Mouse (Mus musculus): ENCODE results near the gene 9930111J21Rik1. TPM values are rescaled to one million over a fixed set of nuclear protein-coding genes. Genes with fewer than 3 reads are reported as not detected.
"Not testable (repeated sequence)": the region's sequence is repeated elsewhere in the genome, so short reads cannot be mapped to it uniquely, and the experiment has no call there.

The 9930111J21Rik1 gene
- total RNA-seq, 2 experiments from 2014 or later: 5.4 to 6.3 TPM

GRCm38 (mm10) chr11:48923818-48924217 lies 55.4 kb downstream of the 9930111J21Rik1 start:
- DNase-seq; intact Hi-C loops (cut with DNase I): not testable (repeated sequence)

GRCm38 (mm10) chr11:48918380-48918779 lies 60.8 kb downstream of the 9930111J21Rik1 start:
- DNase-seq: no peak
- intact Hi-C loops (cut with DNase I): no loop called here

- DNase-seq: no peak
- intact Hi-C loops (cut with DNase I): no loop called here
Observed at GRCm38 (mm10) chr11:48913611-48914010, 65.6 kb downstream of the 9930111J21Rik1 start.

GRCm38 (mm10) chr11:48908459-48908858 lies 70.7 kb downstream of the 9930111J21Rik1 start:
- intact Hi-C loops (cut with DNase I): no loop called here

GRCm38 (mm10) chr11:48902021-48902420 lies 77.2 kb downstream of the 9930111J21Rik1 start, which contains the start of gene Gm5431:
Gene Gm5431 (minus strand): TSS chr11:48902214.
- peak in 1 of 2 experiments; percentile 8 for DNase-seq

More at GRCm38 (mm10) chr11:48908459-48908858, 70.7 kb downstream of the 9930111J21Rik1 start:
- no peak for DNase-seq

GRCm38 (mm10) chr11:48901567-48901930 lies 77.6 kb downstream of the 9930111J21Rik1 start:
- DNase-seq; intact Hi-C loops (cut with DNase I): not testable (repeated sequence)

More at GRCm38 (mm10) chr11:48902021-48902420, 77.2 kb downstream of the 9930111J21Rik1 start, which contains the start of gene Gm5431:
- intact Hi-C loops (cut with DNase I): no loop called here

GRCm38 (mm10) chr11:48900654-48901566 lies 78.3 kb downstream of the 9930111J21Rik1 start:
- peak in 1 of 2 experiments; percentile 24 for DNase-seq
- intact Hi-C loops (cut with DNase I): not testable (repeated sequence)

- DNase-seq: no peak
- intact Hi-C loops (cut with DNase I): loop anchor here (5.0 to 10.0 kb wide), 2 partner anchors 148 to 656 kb away; partner anchors contain the start of gene Olfr1380
Observed at GRCm38 (mm10) chr11:48898812-48899431, 80.3 kb downstream of the 9930111J21Rik1 start.

Other genes starting within 250 kb of the 9930111J21Rik1 start
- 100 to 1,000 TPM; 385 to 411 TPM for gene Rack1, start 179.1 kb downstream of the 9930111J21Rik1 start, total RNA-seq (2021)
- 10 to 100 TPM; 21.0 to 22.7 TPM for gene Trim41, start 162.0 kb downstream of the 9930111J21Rik1 start, total RNA-seq (2021)
- 10 to 100 TPM; 17.8 to 26.2 TPM for gene Trim7, start 153.3 kb downstream of the 9930111J21Rik1 start, total RNA-seq (2021)
- 1 to 10 TPM; 3.5 to 3.9 TPM for gene Gm12184, start 152.7 kb downstream of the 9930111J21Rik1 start, total RNA-seq (2021)
- 10 to 100 TPM; 12.5 to 13.5 TPM for gene Irgm1, start 107.7 kb downstream of the 9930111J21Rik1 start, total RNA-seq (2021)
- gene Gm5431, start 77.2 kb downstream of the 9930111J21Rik1 start, total RNA-seq (2021): 1 to 10 TPM in 1 of 2 experiments, under 1 TPM in 1; 0.86 to 3.0 TPM
- gene Psme2b, start 33.2 kb downstream of the 9930111J21Rik1 start, total RNA-seq (2021): 1 to 10 TPM; 3.3 to 5.3 TPM
- gene Olfr56, start 509 bp downstream of the 9930111J21Rik1 start, total RNA-seq (2021): not detected
- 1 to 10 TPM in 1 of 2 experiments, under 1 TPM in 1; 0.97 to 1.8 TPM for gene Gm12185, start 12.8 kb upstream of the 9930111J21Rik1 start, total RNA-seq (2021)
- 1 to 10 TPM; 1.8 to 5.3 TPM for gene Tgtp1, start 14.8 kb upstream of the 9930111J21Rik1 start, total RNA-seq (2021)
- gene 9930111J21Rik2, start 71.8 kb upstream of the 9930111J21Rik1 start, total RNA-seq (2021): 1 to 10 TPM; 6.0 to 8.0 TPM
- gene Tgtp2, start 84.8 kb upstream of the 9930111J21Rik1 start, total RNA-seq (2021): 1 to 10 TPM in 1 of 2 experiments, under 1 TPM in 1; 0.28 to 3.8 TPM
- 1 to 10 TPM; 2.3 to 2.7 TPM for gene Ifi47, start 97.2 kb upstream of the 9930111J21Rik1 start, total RNA-seq (2021)
- gene Olfr1396, start 135.5 kb upstream of the 9930111J21Rik1 start, total RNA-seq (2021): 1 to 10 TPM; 1.5 TPM
- not detected for gene Olfr1395, start 162.9 kb upstream of the 9930111J21Rik1 start, total RNA-seq (2021)
- gene Olfr1394, start 175.0 kb upstream of the 9930111J21Rik1 start, total RNA-seq (2021): not detected
- 10 to 100 TPM; 34.7 to 38.5 TPM for gene Btnl9, start 207.8 kb upstream of the 9930111J21Rik1 start, total RNA-seq (2021)
- 10 to 100 TPM; 25.8 to 26.8 TPM for gene Zfp62, start 223.9 kb upstream of the 9930111J21Rik1 start, total RNA-seq (2021)

All from heart, postnatal 36 days (tissue).